Mouse (Mus musculus): ENCODE results near the gene Rfx5. TPM values are rescaled to one million over a fixed set of nuclear protein-coding genes. Genes with fewer than 3 reads are reported as not detected.
A peak's percentile ranks its signal among the peaks of the same experiment; 100 is the strongest.
"Not testable (repeated sequence)": the region's sequence is repeated elsewhere in the genome, so short reads cannot be mapped to it uniquely, and the experiment has no call there.

Rfx5 gene
- total RNA-seq, 2 experiments from 2014 or later: 5.8 to 7.2 TPM

GRCm38 (mm10) chr3:94933604-94934003 is 20.3 kb upstream of the Rfx5 start:
- DNase-seq; intact Hi-C loops (cut with DNase I; ENCODE audit: low total_unique reads): not testable (repeated sequence)

- intact Hi-C loops (cut with DNase I; ENCODE audit: low total_unique reads); DNase-seq: not testable (repeated sequence)
Measured at GRCm38 (mm10) chr3:94934564-94934963, 19.3 kb upstream of the Rfx5 start.

GRCm38 (mm10) chr3:94935332-94935731 is 18.5 kb upstream of the Rfx5 start:
- intact Hi-C loops (cut with DNase I; ENCODE audit: low total_unique reads): not testable (repeated sequence)

GRCm38 (mm10) chr3:94936147-94936546 is 17.7 kb upstream of the Rfx5 start:
- intact Hi-C loops (cut with DNase I; ENCODE audit: low total_unique reads); DNase-seq: not testable (repeated sequence)

More at GRCm38 (mm10) chr3:94935332-94935731, 18.5 kb upstream of the Rfx5 start:
- peak; percentile 78 for DNase-seq

GRCm38 (mm10) chr3:94937194-94937593 is 16.7 kb upstream of the Rfx5 start:
- intact Hi-C loops (cut with DNase I; ENCODE audit: low total_unique reads); DNase-seq: not testable (repeated sequence)

- DNase-seq; intact Hi-C loops (cut with DNase I; ENCODE audit: low total_unique reads): not testable (repeated sequence)
Measured at GRCm38 (mm10) chr3:94940033-94940432, 13.8 kb upstream of the Rfx5 start.

- DNase-seq; intact Hi-C loops (cut with DNase I; ENCODE audit: low total_unique reads): not testable (repeated sequence)
Measured at GRCm38 (mm10) chr3:94942211-94942967, 11.5 kb upstream of the Rfx5 start.

GRCm38 (mm10) chr3:94943706-94944105 is 10.2 kb upstream of the Rfx5 start:
- intact Hi-C loops (cut with DNase I; ENCODE audit: low total_unique reads); DNase-seq: not testable (repeated sequence)

- intact Hi-C loops (cut with DNase I; ENCODE audit: low total_unique reads): no loop called here
- no peak for DNase-seq
Measured at GRCm38 (mm10) chr3:94948066-94948614, 5.7 kb upstream of the Rfx5 start.

- no peak for DNase-seq
- intact Hi-C loops (cut with DNase I; ENCODE audit: low total_unique reads): loop anchor here (2.0 kb wide), 1 partner anchor 47 kb away; no protein-coding TSS in a partner anchor
Measured at GRCm38 (mm10) chr3:94949645-94950044, 4.2 kb upstream of the Rfx5 start.

- DNase-seq: no peak
- intact Hi-C loops (cut with DNase I; ENCODE audit: low total_unique reads): no loop called here
Measured at GRCm38 (mm10) chr3:94952806-94953205, 1.1 kb upstream of the Rfx5 start.

GRCm38 (mm10) chr3:94953384-94953763 is 501 bp upstream of the Rfx5 start:
- no peak for DNase-seq
- intact Hi-C loops (cut with DNase I; ENCODE audit: low total_unique reads): no loop called here

GRCm38 (mm10) chr3:94958295-94958694 is 4.4 kb downstream of the Rfx5 start:
- intact Hi-C loops (cut with DNase I; ENCODE audit: low total_unique reads): no loop called here
- DNase-seq: no peak

- intact Hi-C loops (cut with DNase I; ENCODE audit: low total_unique reads): no loop called here
- DNase-seq: peak; percentile 52
Measured at GRCm38 (mm10) chr3:94959871-94960270, 6.0 kb downstream of the Rfx5 start.

GRCm38 (mm10) chr3:94960322-94960721 is 6.4 kb downstream of the Rfx5 start:
- no peak for DNase-seq
- intact Hi-C loops (cut with DNase I; ENCODE audit: low total_unique reads): no loop called here

GRCm38 (mm10) chr3:94964989-94965388 is 11.1 kb downstream of the Rfx5 start:
- DNase-seq: no peak
- intact Hi-C loops (cut with DNase I; ENCODE audit: low total_unique reads): no loop called here

GRCm38 (mm10) chr3:94965878-94966277 is 12.0 kb downstream of the Rfx5 start:
- intact Hi-C loops (cut with DNase I; ENCODE audit: low total_unique reads): no loop called here
- no peak for DNase-seq

- no peak for DNase-seq
- intact Hi-C loops (cut with DNase I; ENCODE audit: low total_unique reads): no loop called here
Measured at GRCm38 (mm10) chr3:94972552-94972951, 18.7 kb downstream of the Rfx5 start.

- intact Hi-C loops (cut with DNase I; ENCODE audit: low total_unique reads): no loop called here
Measured at GRCm38 (mm10) chr3:94973620-94974019, 19.7 kb downstream of the Rfx5 start.

GRCm38 (mm10) chr3:94974026-94974527 is 20.2 kb downstream of the Rfx5 start:
- DNase-seq: no peak
- intact Hi-C loops (cut with DNase I; ENCODE audit: low total_unique reads): no loop called here

More at GRCm38 (mm10) chr3:94973620-94974019, 19.7 kb downstream of the Rfx5 start:
- DNase-seq: no peak

Measured in gastrocnemius, postnatal 14 days (tissue).